Mouse (Mus musculus) CH12.LX (cell line): Measurements from ENCODE around the gene Anapc15. TPM values are rescaled to one million over a fixed set of nuclear protein-coding genes. Genes with fewer than 3 reads are reported as not detected.

Experiments
- DNase-seq: peaks from one replicate; pipeline ENCODE4 v3.0.0-alpha.2; 2013; ENCODE audit errors: extremely low read depth
- H3K27ac ChIP-seq: 2 replicates; pipeline ENCODE4 v1.5.1; 2012; ENCODE audit warnings: low read depth, mild to moderate bottlenecking, control low read depth, moderate library complexity; ENCODE audit not compliant: insufficient read depth
- H3K27me3 ChIP-seq: replicated peaks from 2 replicates; pipeline ENCODE3; 2012; ENCODE audit warnings: inconsistent platforms
- H3K36me3 ChIP-seq, 2 experiments: replicated peaks in 1 of 2; 2 replicates each; pipeline versions ENCODE3 to v1.6.1; 2012; ENCODE audit warnings: inconsistent platforms in 1 of 2, low read length in 1 of 2, mild to moderate bottlenecking in 1 of 2, mixed read lengths in 1 of 2, moderate library complexity in 1 of 2; ENCODE audit not compliant: control insufficient read depth in 1 of 2, insufficient read depth in 1 of 2
- H3K4me1 ChIP-seq, 2 experiments: 2 replicates each; pipeline ENCODE4 v1.6.1; 2012; ENCODE audit warnings: inconsistent platforms in 1 of 2, moderate library complexity in 1 of 2; ENCODE audit not compliant: insufficient read depth in 2 of 2, control insufficient read depth in 1 of 2
- H3K4me2 ChIP-seq: 2 replicates; pipeline ENCODE4 v1.6.1; 2012; ENCODE audit warnings: low read depth, mild to moderate bottlenecking, control low read depth; ENCODE audit not compliant: poor library complexity, insufficient read depth, severe bottlenecking
- H3K4me3 ChIP-seq, 3 experiments: fragments of 150-350 bp in 1 of 3; sonication (generic) in 1 of 3; replicated peaks in 1 of 3; 2 replicates each; pipeline versions ENCODE3 to v1.5.1; 2011 to 2012; ENCODE audit warnings: low read depth in 2 of 3, low read length in 2 of 3, mild to moderate bottlenecking in 2 of 3, moderate library complexity in 2 of 3, control low read depth in 1 of 3, improper control_type of control experiment in 1 of 3, inconsistent platforms in 1 of 3, mixed read lengths in 1 of 3; ENCODE audit not compliant: poor library complexity in 1 of 3
- H3K79me2 ChIP-seq: replicated peaks from 2 replicates; pipeline ENCODE4 v1.6.1; 2012; ENCODE audit warnings: mild to moderate bottlenecking, moderate library complexity; ENCODE audit not compliant: control insufficient read depth, poor library complexity, insufficient read depth, severe bottlenecking; ENCODE audit errors: extremely low read depth
- H3K9ac ChIP-seq: 2 replicates; pipeline ENCODE4 v1.6.1; 2012; ENCODE audit warnings: low read depth, mild to moderate bottlenecking, control low read depth, moderate library complexity; ENCODE audit not compliant: insufficient read depth
- H3K9me3 ChIP-seq: replicated peaks from 2 replicates; pipeline ENCODE3; 2012; ENCODE audit warnings: low read length, inconsistent platforms, mixed read lengths
- CHD2 ChIP-seq: IDR thresholded peaks from 2 replicates; pipeline ENCODE4 v1.6.1; 2011; ENCODE audit warnings: low read length, improper control_type of control experiment
- CTCF ChIP-seq, 2 experiments: IDR thresholded peaks in 1 of 2; conservative IDR thresholded peaks in 1 of 2; 2 replicates each; pipeline ENCODE4 v1.5.1; 2011 to 2012; ENCODE audit warnings: low read depth in 2 of 2, low read length in 2 of 2, improper control_type of control experiment in 1 of 2, inconsistent platforms in 1 of 2, mild to moderate bottlenecking in 1 of 2, moderate library complexity in 1 of 2
- E2F4 ChIP-seq: IDR thresholded peaks from 2 replicates; pipeline ENCODE4 v1.6.1; 2011; ENCODE audit warnings: low read depth, low read length, improper control_type of control experiment; ENCODE audit not compliant: insufficient replicate concordance
- EP300 ChIP-seq: IDR thresholded peaks from 2 replicates; pipeline ENCODE4 v1.6.1; 2011; ENCODE audit warnings: low read length, improper control_type of control experiment
- ETS1 ChIP-seq: conservative IDR thresholded peaks from 2 replicates; pipeline ENCODE4 v1.6.1; 2012; ENCODE audit warnings: low read depth, mild to moderate bottlenecking, inconsistent platforms, low read length, improper control_type of control experiment, moderate library complexity
- JUND ChIP-seq: conservative IDR thresholded peaks from 2 replicates; pipeline ENCODE4 v1.6.1; 2011; ENCODE audit warnings: low read depth, low read length, improper control_type of control experiment
- KAT2A ChIP-seq: IDR thresholded peaks from 2 replicates; pipeline ENCODE4 v1.6.1; 2012; ENCODE audit warnings: low read length, improper control_type of control experiment, inconsistent platforms; ENCODE audit not compliant: insufficient replicate concordance
- MAFK ChIP-seq: IDR thresholded peaks from 2 replicates; pipeline ENCODE4 v1.6.1; 2011; ENCODE audit warnings: low read length, improper control_type of control experiment; ENCODE audit not compliant: insufficient replicate concordance
- MAX ChIP-seq: IDR thresholded peaks from 2 replicates; pipeline ENCODE4 v1.6.1; 2011; ENCODE audit warnings: low read length, improper control_type of control experiment
- MEF2A ChIP-seq: IDR thresholded peaks from 2 replicates; pipeline ENCODE4 v1.6.1; 2014; ENCODE audit warnings: low read depth, mild to moderate bottlenecking, inconsistent platforms, low read length, improper control_type of control experiment, borderline replicate concordance
- MXI1 ChIP-seq: IDR thresholded peaks from 2 replicates; pipeline ENCODE4 v1.6.1; 2011; ENCODE audit warnings: mild to moderate bottlenecking, low read depth, low read length, improper control_type of control experiment
- MYC ChIP-seq: IDR thresholded peaks from 2 replicates; pipeline ENCODE4 v1.6.1; 2011; ENCODE audit warnings: low read depth, mild to moderate bottlenecking, improper control_type of control experiment, low read length
- NELFE ChIP-seq: IDR thresholded peaks from 2 replicates; pipeline ENCODE4 v1.6.1; 2011; ENCODE audit warnings: low read depth, low read length, improper control_type of control experiment
- PAX5 ChIP-seq: IDR thresholded peaks from 2 replicates; pipeline ENCODE4 v1.6.1; 2012; ENCODE audit warnings: low read length, inconsistent platforms, mixed read lengths
- POLR2A ChIP-seq: IDR thresholded peaks from 2 replicates; pipeline ENCODE4 v1.6.1; 2011; ENCODE audit warnings: low read depth, mild to moderate bottlenecking, improper control_type of control experiment, low read length
- RAD21 ChIP-seq: IDR thresholded peaks from 2 replicates; pipeline ENCODE4 v1.6.1; 2011; ENCODE audit warnings: low read depth, mild to moderate bottlenecking, low read length, improper control_type of control experiment, moderate library complexity
- SMC3 ChIP-seq: IDR thresholded peaks from 2 replicates; pipeline ENCODE4 v1.6.1; 2011; ENCODE audit warnings: low read depth, low read length, improper control_type of control experiment
- TCF12 ChIP-seq: IDR thresholded peaks from 2 replicates; pipeline ENCODE4 v1.6.1; 2014; ENCODE audit warnings: low read depth, mild to moderate bottlenecking, inconsistent platforms, low read length, improper control_type of control experiment
- UBTF ChIP-seq: IDR thresholded peaks from 2 replicates; pipeline ENCODE4 v1.6.1; 2012; ENCODE audit warnings: low read depth, mild to moderate bottlenecking, inconsistent platforms, low read length, improper control_type of control experiment, moderate library complexity
- USF2 ChIP-seq: conservative IDR thresholded peaks from 2 replicates; pipeline ENCODE4 v1.6.1; 2011; ENCODE audit warnings: low read depth, low read length, improper control_type of control experiment
- ZC3H11A ChIP-seq: IDR thresholded peaks from 2 replicates; pipeline ENCODE4 v1.6.1; 2012; ENCODE audit warnings: low read depth, mild to moderate bottlenecking, inconsistent platforms, low read length, improper control_type of control experiment
- ZKSCAN1 ChIP-seq: IDR thresholded peaks from 2 replicates; pipeline ENCODE4 v1.6.1; 2012; ENCODE audit warnings: low read depth, inconsistent platforms, low read length, improper control_type of control experiment, borderline replicate concordance
- ZMIZ1 ChIP-seq: IDR thresholded peaks from 2 replicates; pipeline ENCODE4 v1.6.1; 2012; ENCODE audit warnings: low read depth, mild to moderate bottlenecking, inconsistent platforms, low read length, improper control_type of control experiment
- dilution Hi-C: fragments of 300-500 bp; cut with MboI; formaldehyde crosslinking; loops from 2 replicates; pipeline ENCODE4 v1.14.3; 2020; ENCODE audit warnings: low sequenced_read_pairs; ENCODE audit not compliant: extremely low pct_unique_long_range_greater_than_20kb, extremely low pct_ligation_motif_present
- in situ Hi-C: fragments of 300-500 bp; cut with MboI; formaldehyde crosslinking; loops from 3 replicates; pipeline ENCODE4 v1.14.3; 2019; ENCODE audit warnings: low sequenced_read_pairs, low pct_ligation_motif_present, low pct_unique_long_range_greater_than_20kb, mixed read lengths
- polyA plus RNA-seq: library from polyadenylated mRNA; unstranded; fragments of >175 nt; gene quantifications from 2 replicates; pipeline ENCODE4 v1.2.1, GENCODE M21; 2012; ENCODE audit warnings: low read depth; ENCODE audit not compliant: insufficient read length
- total RNA-seq, 2 experiments: library from RNA; depleted of rRNA; stranded (reverse); fragments of 300-350 nt in 1 of 2; fragments of >200 nt in 1 of 2; gene quantifications; 2 replicates each; pipeline ENCODE4 v1.2.3; 2012 to 2014

The Anapc15 gene
- total and polyA plus RNA-seq, 3 experiments, result 69.1 to 97.1 (median 90.6) TPM

GRCm38 (mm10) chr7:101901969-101902368, 38.5 kb downstream of the Anapc15 start:
- peaks cover 9% of the 10 kb centered on the region for H3K79me2 ChIP-seq
- no peak overlapping the region for H3K4me3 ChIP-seq
- H3K4me1 ChIP-seq, result peaks cover 11 to 42% of the 10 kb centered on the region in 2 experiments
- DNase-seq, result no peak
- no peak overlapping the region for H3K4me2 ChIP-seq
- H3K27ac ChIP-seq, result no peak overlapping the region
- H3K9ac ChIP-seq, result no peak overlapping the region
- TF ChIP-seq MYC (no peak), MAX (no peak), EP300 (no peak), MEF2A (no peak), RAD21 (no peak), PAX5 (no peak)
- TF ChIP-seq, all 38 proteins: peak for 0
- H3K27me3 ChIP-seq, result no peaks in the 10 kb centered on the region
- peaks cover 6% of the 10 kb centered on the region for H3K9me3 ChIP-seq
- dilution Hi-C loops (no loop called here), in situ Hi-C loops (no loop called here)
- peaks cover 6 to 45% of the 10 kb centered on the region in 2 experiments for H3K36me3 ChIP-seq

GRCm38 (mm10) chr7:101902846-101903245, 39.3 kb downstream of the Anapc15 start:
- Histone ChIP-seq H3K4me1 (peaks cover 9 to 43% of the 10 kb centered on the region in 2 experiments), H3K36me3 (peaks cover 6 to 43% of the 10 kb centered on the region in 2 experiments), H3K79me2 (peaks cover 18% of the 10 kb centered on the region), H3K4me2 (no peak overlapping the region), H3K4me3 (no peak overlapping the region), H3K27ac (no peak overlapping the region), H3K9ac (no peak overlapping the region), H3K27me3 (no peaks in the 10 kb centered on the region), H3K9me3 (peaks cover 6% of the 10 kb centered on the region)
- no peak for TF ChIP-seq USF2
- no peak for TF ChIP-seq CHD2
- no peak for TF ChIP-seq MYC
- TF ChIP-seq E2F4, result no peak
- TF ChIP-seq SMC3, result no peak
- no peak for TF ChIP-seq MEF2A
- TF ChIP-seq CTCF (conservative IDR thresholded peaks at IDR 0.05 in 1 of 2, IDR thresholded peaks at IDR 0.05 in 1 of 2; ENCODE audit: low read depth in 2 of 2, low read length in 2 of 2), result 0 out of 4 replicates have a peak, but pooled peaks of 1 of the 2 experiments have one; percentile 16
- no peak for DNase-seq
- dilution Hi-C loops, result no loop called here
- in situ Hi-C loops, result no loop called here

- dilution Hi-C loops (no loop called here), in situ Hi-C loops (no loop called here)
- Histone ChIP-seq H3K4me2 (peak within 1 kb of the TSS; percentile 87), H3K36me3 (peaks cover 13 to 44% of the 10 kb centered on the region in 2 experiments), H3K79me2 (peaks cover 22% of the 10 kb centered on the region), H3K9ac (peak within 1 kb of the TSS; percentile 85), H3K4me3 (peak within 1 kb of the TSS; percentile 52 to 76 (median 75)), H3K4me1 (peaks cover 7 to 39% of the 10 kb centered on the region in 2 experiments; a peak in 3 of 4 replicates), H3K9me3 (peaks cover 6% of the 10 kb centered on the region), H3K27me3 (no peaks in the 10 kb centered on the region), H3K27ac (peak within 1 kb of the TSS; percentile 72)
- peak; percentile 99 for DNase-seq
- TF ChIP-seq ZMIZ1, result peak; percentile 69
- peak; percentile 99 for TF ChIP-seq MAX
- TF ChIP-seq NELFE, result peak; percentile 82
- peak; percentile 98 for TF ChIP-seq USF2
- no peak for TF ChIP-seq CTCF (conservative IDR thresholded peaks at IDR 0.05 in 1 of 2, IDR thresholded peaks at IDR 0.05 in 1 of 2; ENCODE audit: low read depth in 2 of 2, low read length in 2 of 2)
- peak; percentile 88 for TF ChIP-seq POLR2A
- peak; percentile 80 for TF ChIP-seq MYC
- TF ChIP-seq KAT2A, result peak; percentile 79; the same call in 1 of the 2 replicates
- TF ChIP-seq MXI1, result peak; percentile 80; the same call in 1 of the 2 replicates
- no peak for TF ChIP-seq JUND
- peak; percentile 86 for TF ChIP-seq TCF12
- TF ChIP-seq ZC3H11A, result no peak
- no peak for TF ChIP-seq UBTF
- TF ChIP-seq MAFK, result no peak
- peak; percentile 90 for TF ChIP-seq CHD2
- peak; percentile 76 for TF ChIP-seq ETS1
- no peak for TF ChIP-seq SMC3
- TF ChIP-seq ZKSCAN1, result no peak
- TF ChIP-seq EP300, result no peak; the same call in 1 of the 2 replicates
These were observed 42.2 kb downstream of the Anapc15 start, which contains the start of gene Lamtor1 for GRCm38 (mm10) chr7:101905561-101906286. TSS of gene Lamtor1 (plus strand) at chr7:101905904.
